In genomic region chr2:44160358-44160757, GRCm38 (mm10) we compare ENCODE assay signal across 24 mouse cellular contexts.
A peak's percentile ranks its signal among the peaks of the same experiment; 100 is the strongest.
DNase-seq lines count a peak whose midpoint lies in the region; ATAC-seq lines count a peak whose summit lies in the region.
"Had no signal": no experiment of that assay in that cellular context is flagged by ENCODE, and none has a peak within 500 bp of the region (broad histone marks: within the 10 kb centered on the region; RNA-seq: fewer than 3 reads in every experiment).

No protein-coding gene starts in this region.

- intact Hi-C loops in heart, postnatal 10 days (cut with DNase I), result no loop called here

- H3K27ac ChIP-seq in embryonic facial prominence, embryonic 12.5 days, result no peak overlapping the region
- peak overlapping the region; percentile 60; the same call in 1 of the 2 replicates for H3K27ac ChIP-seq in limb, embryonic 15.5 days
- H3K27ac ChIP-seq in heart, embryonic 11.5 days (ENCODE audit: low read depth, low read length), result no peak overlapping the region
- H3K27ac ChIP-seq: forebrain, embryonic 13.5 days; heart, embryonic 13.5 days; hindbrain, embryonic 12.5 days; midbrain, embryonic 13.5 days; neural tube, embryonic 12.5 days had no signal

- no peaks in the 10 kb centered on the region for H3K9me3 ChIP-seq in embryonic facial prominence, embryonic 12.5 days
- no peaks in the 10 kb centered on the region for H3K9me3 ChIP-seq in limb, embryonic 15.5 days
- H3K9me3 ChIP-seq in heart, embryonic 11.5 days (replicated peaks; ENCODE audit: control insufficient read depth, low read length), result no peaks in the 10 kb centered on the region
- H3K9me3 ChIP-seq: forebrain, embryonic 13.5 days; heart, embryonic 13.5 days; hindbrain, embryonic 12.5 days; midbrain, embryonic 13.5 days; neural tube, embryonic 12.5 days had no signal

- no peak overlapping the region for H3K4me3 ChIP-seq in embryonic facial prominence, embryonic 12.5 days
- no peak overlapping the region for H3K4me3 ChIP-seq in limb, embryonic 15.5 days
- H3K4me3 ChIP-seq in heart, embryonic 11.5 days (ENCODE audit: low read depth, low read length), result no peak overlapping the region
- H3K4me3 ChIP-seq: erythroblast, embryonic 14.5 days; forebrain, embryonic 13.5 days; heart, embryonic 13.5 days; hindbrain, embryonic 12.5 days; midbrain, embryonic 13.5 days; neural tube, embryonic 12.5 days had no signal

- peak; percentile 13 for DNase-seq in heart, adult 8-10 months (ENCODE audit: low spot score)
- DNase-seq in heart, postnatal 10 days, result no peak
- DNase-seq in forelimb bud, embryonic 11.5 days (ENCODE audit: low read depth, low spot score), result peak; percentile 11
- DNase-seq in natural killer cell, adult 2 months (ENCODE audit: low spot score in 2 of 2), result no peak
- DNase-seq: adrenal gland, adult 8-10 months; cerebellum, adult 11-12 months; cerebellum, postnatal 10 days; gastrocnemius, postnatal 10 days; heart, adult 11 months; kidney, adult 18-20 months; kidney, postnatal 4 days; lung, postnatal 10 days; right cerebral cortex, postnatal 25 days; thymus, postnatal 14 days had no signal

- no peaks in the 10 kb centered on the region for H3K36me3 ChIP-seq in embryonic facial prominence, embryonic 12.5 days
- no peaks in the 10 kb centered on the region for H3K36me3 ChIP-seq in limb, embryonic 15.5 days
- H3K36me3 ChIP-seq in heart, embryonic 11.5 days (ENCODE audit: control insufficient read depth, insufficient read depth, low read length), result no peaks in the 10 kb centered on the region
- H3K36me3 ChIP-seq: heart, embryonic 13.5 days; hindbrain, embryonic 12.5 days; midbrain, embryonic 13.5 days; neural tube, embryonic 12.5 days had no signal

- WGBS in embryonic facial prominence, embryonic 12.5 days, result 15% methylated on average over 4 of the region's 4 CpGs
- 18% methylated on average over 4 of the region's 4 CpGs for WGBS in limb, embryonic 15.5 days
- WGBS in heart, embryonic 11.5 days (ENCODE audit: insufficient replicate concordance), result 63% methylated on average over 4 of the region's 4 CpGs

- H3K9ac ChIP-seq in embryonic facial prominence, embryonic 12.5 days, result no peak overlapping the region
- no peak overlapping the region for H3K9ac ChIP-seq in limb, embryonic 15.5 days
- no peak overlapping the region for H3K9ac ChIP-seq in heart, embryonic 11.5 days (ENCODE audit: low read depth, low read length)
- H3K9ac ChIP-seq: forebrain, embryonic 13.5 days; heart, embryonic 13.5 days; hindbrain, embryonic 12.5 days; midbrain, embryonic 13.5 days; neural tube, embryonic 12.5 days had no signal

- ATAC-seq in embryonic facial prominence, embryonic 12.5 days (ENCODE audit: insufficient number of reproducible peaks, insufficient read depth, low FRiP score, low TSS enrichment), result no peak
- no peak for ATAC-seq in limb, embryonic 15.5 days (ENCODE audit: insufficient number of reproducible peaks, low FRiP score, low TSS enrichment, low read depth)
- ATAC-seq in megakaryocyte-erythroid progenitor cell, adult 5-6 weeks (replicated peaks; ENCODE audit: low FRiP score, low TSS enrichment, poor library complexity, severe bottlenecking), result no peak
- no peak for ATAC-seq in heart, embryonic 11.5 days (replicated peaks; ENCODE audit: insufficient number of reproducible peaks, low FRiP score, low TSS enrichment)
- ATAC-seq: forebrain, embryonic 13.5 days; midbrain, embryonic 13.5 days had no signal

- H3K4me1 ChIP-seq in embryonic facial prominence, embryonic 12.5 days, result no peaks in the 10 kb centered on the region
- peaks cover 2% of the 10 kb centered on the region; the same call in 1 of the 2 replicates for H3K4me1 ChIP-seq in limb, embryonic 15.5 days
- H3K4me1 ChIP-seq in heart, embryonic 11.5 days (ENCODE audit: control insufficient read depth, insufficient read depth, low read length), result no peaks in the 10 kb centered on the region
- H3K4me1 ChIP-seq: forebrain, embryonic 13.5 days; heart, embryonic 13.5 days; hindbrain, embryonic 12.5 days; midbrain, embryonic 13.5 days; neural tube, embryonic 12.5 days had no signal

- H3K27me3 ChIP-seq in embryonic facial prominence, embryonic 12.5 days, result no peaks in the 10 kb centered on the region
- H3K27me3 ChIP-seq in limb, embryonic 15.5 days, result no peaks in the 10 kb centered on the region
- H3K27me3 ChIP-seq in heart, embryonic 11.5 days (ENCODE audit: control insufficient read depth, insufficient read depth, low read length), result no peaks in the 10 kb centered on the region
- H3K27me3 ChIP-seq: forebrain, embryonic 13.5 days; heart, embryonic 13.5 days; hindbrain, embryonic 12.5 days; midbrain, embryonic 13.5 days; neural tube, embryonic 12.5 days had no signal

- H3K4me2 ChIP-seq in embryonic facial prominence, embryonic 12.5 days (replicated peaks), result 0 out of 2 replicates have a peak overlapping the region, but pooled peaks have one; percentile 15
- H3K4me2 ChIP-seq in limb, embryonic 15.5 days, result no peak overlapping the region
- H3K4me2 ChIP-seq in heart, embryonic 11.5 days, result no peak overlapping the region
- H3K4me2 ChIP-seq: forebrain, embryonic 13.5 days; heart, embryonic 13.5 days; hindbrain, embryonic 12.5 days; midbrain, embryonic 13.5 days; neural tube, embryonic 12.5 days had no signal

Comparison
In these comparisons a context has a peak if more than half of its experiments do, and no peak if none do; other contexts are left out.
1. DNase-seq: peak in heart, adult 8-10 months (single experiment) and forelimb bud, embryonic 11.5 days (single experiment); none in heart, postnatal 10 days (0 of 2) and natural killer cell, adult 2 months (0 of 2).